ENCODE assay signal across 8 mouse cellular contexts in the genomic region with DNA sequence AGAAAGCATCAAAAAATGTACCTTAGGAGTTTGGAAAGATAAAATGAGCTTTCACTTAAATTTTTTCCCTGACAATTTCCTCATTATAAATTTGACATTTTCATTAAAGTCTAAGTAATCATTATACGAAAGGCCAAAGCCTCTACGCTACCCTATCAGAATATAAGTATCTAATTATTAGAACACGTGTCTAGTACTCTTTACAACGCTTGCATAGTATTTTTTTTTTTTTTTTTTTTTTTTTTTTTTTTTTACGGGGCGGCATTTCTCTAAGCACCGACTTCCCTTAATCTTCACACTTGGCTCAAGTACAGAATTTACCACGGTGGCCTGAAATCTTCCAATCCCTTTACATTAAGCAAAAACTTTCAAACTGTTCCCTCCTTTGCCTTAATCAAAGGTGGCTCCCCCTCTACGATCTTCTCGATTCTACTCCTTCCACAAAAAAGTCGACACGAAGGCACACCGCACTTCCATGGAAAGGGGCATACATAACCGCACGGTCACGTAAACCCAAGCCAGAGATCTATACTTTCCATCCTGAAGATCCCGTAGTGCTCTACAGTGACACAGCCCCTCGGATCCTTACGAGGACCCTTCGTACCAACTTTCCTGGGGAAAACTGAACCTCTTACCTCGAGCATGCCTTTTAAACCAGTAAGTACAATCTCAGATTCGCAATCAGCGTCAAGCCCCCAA. TPM values are rescaled to one million over a fixed set of nuclear protein-coding genes. Genes with fewer than 3 reads are reported as not detected.
A peak's percentile ranks its signal among the peaks of the same experiment; 100 is the strongest.
DNase-seq lines count a peak whose midpoint lies in the region; ATAC-seq and TF ChIP-seq lines count a peak whose summit lies in the region.

No protein-coding gene starts in this region.

- H3K27me3 ChIP-seq in kidney, embryonic 14.5 days (ENCODE audit: control insufficient read depth, insufficient read depth, low read length) = no peaks in the 10 kb centered on the region
- H3K27me3 ChIP-seq in forebrain, embryonic 12.5 days = no peaks in the 10 kb centered on the region
- H3K27me3 ChIP-seq in limb, embryonic 14.5 days (ENCODE audit: control insufficient read depth, insufficient read depth, low read length) = no peaks in the 10 kb centered on the region

- H3K27ac ChIP-seq in kidney, embryonic 14.5 days (ENCODE audit: low read depth, low read length) = peak overlapping the region; percentile 100
- peak overlapping the region; percentile 98 for H3K27ac ChIP-seq in forebrain, embryonic 12.5 days
- H3K27ac ChIP-seq in limb, embryonic 14.5 days (replicated peaks; ENCODE audit: low read depth, low read length) = peak overlapping the region; percentile 99

- peaks cover 19% of the 10 kb centered on the region for H3K36me3 ChIP-seq in kidney, embryonic 14.5 days (ENCODE audit: control insufficient read depth, insufficient read depth, low read length)
- peaks cover 16% of the 10 kb centered on the region for H3K36me3 ChIP-seq in forebrain, embryonic 12.5 days (replicated peaks)
- H3K36me3 ChIP-seq in limb, embryonic 14.5 days (ENCODE audit: control insufficient read depth, insufficient read depth, low read length) = peaks cover 22% of the 10 kb centered on the region

- peak overlapping the region; percentile 49 for H3K4me2 ChIP-seq in kidney, embryonic 14.5 days (replicated peaks; ENCODE audit: low read depth, low read length)
- peak overlapping the region; percentile 73 for H3K4me2 ChIP-seq in forebrain, embryonic 12.5 days
- H3K4me2 ChIP-seq in limb, embryonic 14.5 days (replicated peaks; ENCODE audit: low read depth, low read length, severe bottlenecking) = peak overlapping the region; percentile 81

- H3K4me3 ChIP-seq in kidney, embryonic 14.5 days (ENCODE audit: low read length) = peak overlapping the region; percentile 74
- H3K4me3 ChIP-seq in forebrain, embryonic 12.5 days (replicated peaks) = peak overlapping the region; percentile 68
- peak overlapping the region; percentile 87 for H3K4me3 ChIP-seq in limb, embryonic 14.5 days (replicated peaks; ENCODE audit: low read length)

- peaks cover 9% of the 10 kb centered on the region; the same call in 1 of the 2 replicates for H3K4me1 ChIP-seq in kidney, embryonic 14.5 days (ENCODE audit: control insufficient read depth, insufficient read depth, low read length)
- peaks cover 12% of the 10 kb centered on the region for H3K4me1 ChIP-seq in forebrain, embryonic 12.5 days
- H3K4me1 ChIP-seq in limb, embryonic 14.5 days (ENCODE audit: control insufficient read depth, insufficient read depth, low read length) = peaks cover 12% of the 10 kb centered on the region

- H3K9me3 ChIP-seq in kidney, embryonic 14.5 days (ENCODE audit: control insufficient read depth, low read length) = no peaks in the 10 kb centered on the region
- no peaks in the 10 kb centered on the region for H3K9me3 ChIP-seq in forebrain, embryonic 12.5 days
- no peaks in the 10 kb centered on the region for H3K9me3 ChIP-seq in limb, embryonic 14.5 days (ENCODE audit: control insufficient read depth, low read length)

- H3K9ac ChIP-seq in kidney, embryonic 14.5 days (ENCODE audit: low read depth, low read length) = peak overlapping the region; percentile 92
- H3K9ac ChIP-seq in forebrain, embryonic 12.5 days = peak overlapping the region; percentile 73
- H3K9ac ChIP-seq in limb, embryonic 14.5 days (ENCODE audit: low read depth, low read length, severe bottlenecking) = peak overlapping the region; percentile 87

- WGBS in kidney, embryonic 14.5 days = 4% methylated on average over 23 of the region's 23 CpGs
- 3% methylated on average over 23 of the region's 23 CpGs for WGBS in forebrain, embryonic 12.5 days
- WGBS in limb, embryonic 14.5 days = 3% methylated on average over 23 of the region's 23 CpGs

- no peak for ATAC-seq in kidney, embryonic 14.5 days (ENCODE audit: low FRiP score, low TSS enrichment)
- ATAC-seq in forebrain, embryonic 12.5 days (ENCODE audit: low FRiP score) = peak; percentile 1; the same call in 1 of the 2 replicates
- no peak for ATAC-seq in limb, embryonic 14.5 days (ENCODE audit: low FRiP score, low read depth)

- no peak for TF ChIP-seq POLR2A in limb, embryonic 14.5 days (IDR thresholded peaks at IDR 0.05; ENCODE audit: borderline replicate concordance, extremely low read depth, insufficient read depth, insufficient read length)

- no peak for DNase-seq in kidney, adult 18-20 months
- DNase-seq in Muller cell, postnatal 12 days (ENCODE audit: inconsistent ontology term) = peak; percentile 35
- peak; percentile 14 for DNase-seq in limb, embryonic 14.5 days (ENCODE audit: low spot score)
- peak; percentile 5 for DNase-seq in skeletal muscle tissue, adult 2 months (ENCODE audit: low read depth, low spot score)
- DNase-seq in layer of hippocampus, postnatal 36 days = no peak
- DNase-seq in thymus, postnatal 4 days = no peak

RNA-seq across cellular contexts. Expression of a gene that starts 1.2 kb away (rescaled TPM):
- polyA plus RNA-seq in kidney, embryonic 14.5 days (2014; fragmentation: Nextera tagmentation; extraction: Ambion mirVana) = 86.1 and 95.1 TPM in 2 replicates
- polyA plus RNA-seq in forebrain, embryonic 12.5 days (2016; fragmentation: Nextera tagmentation; extraction: Ambion mirVana) = 85.6 and 94.6 TPM in 2 replicates
- polyA plus RNA-seq in limb, embryonic 14.5 days (2012; rRNA removed) = 58.8 and 99.5 TPM in 2 replicates
- 62.8 and 73.0 TPM in 2 replicates for polyA plus RNA-seq in limb, embryonic 14.5 days (2014; fragmentation: Nextera tagmentation; extraction: Ambion mirVana)
- 10 to 100 TPM; 39.6 to 41.3 TPM for total RNA-seq in layer of hippocampus, postnatal 36 days (2021)

RNA-seq across cellular contexts. Expression of a gene that starts 38.6 kb away (rescaled TPM):
- polyA plus RNA-seq in kidney, embryonic 14.5 days (2014; fragmentation: Nextera tagmentation; extraction: Ambion mirVana) = 144 and 154 TPM in 2 replicates
- 155 and 157 TPM in 2 replicates for polyA plus RNA-seq in forebrain, embryonic 12.5 days (2016; fragmentation: Nextera tagmentation; extraction: Ambion mirVana)
- 69.6 and 71.4 TPM in 2 replicates for polyA plus RNA-seq in limb, embryonic 14.5 days (2012; rRNA removed)
- 124 and 126 TPM in 2 replicates for polyA plus RNA-seq in limb, embryonic 14.5 days (2014; fragmentation: Nextera tagmentation; extraction: Ambion mirVana)
- total RNA-seq in layer of hippocampus, postnatal 36 days (2021) = 100 to 1,000 TPM; 105 to 108 TPM

Comparison
In these comparisons a context has a peak if more than half of its experiments do, and no peak if none do; other contexts are left out.
1. DNase-seq: peak in Muller cell, postnatal 12 days (single experiment), limb, embryonic 14.5 days (single experiment) and skeletal muscle tissue, adult 2 months (single experiment); none in kidney, adult 18-20 months (single experiment), layer of hippocampus, postnatal 36 days (0 of 2) and thymus, postnatal 4 days (single experiment).
2. Peak in every context shown above with its lines, with median percentiles within 50 percentile points of each other: H3K27ac ChIP-seq, H3K4me2 ChIP-seq, H3K4me3 ChIP-seq and H3K9ac ChIP-seq.